In the genomic region with DNA sequence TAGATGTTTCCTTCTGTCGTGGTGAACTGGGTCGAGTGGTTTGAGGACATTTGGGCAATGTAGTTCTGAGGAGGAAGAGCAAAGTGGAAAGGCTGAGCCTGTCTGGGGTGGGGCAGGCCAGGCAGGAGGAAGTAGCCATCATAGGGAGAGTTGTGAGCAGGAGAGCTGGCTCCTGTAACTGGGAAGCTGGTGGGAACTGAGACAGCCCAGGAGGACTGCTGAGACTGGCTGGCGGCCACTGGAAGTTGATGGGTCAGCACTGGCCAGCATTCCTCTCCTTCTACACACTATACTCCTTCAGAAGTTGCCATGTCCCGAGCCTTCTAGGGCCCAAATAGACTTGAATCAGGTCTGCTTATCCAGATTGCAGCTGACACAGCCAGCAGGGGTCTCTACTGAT, we compare ENCODE assay signal across 11 mouse cellular contexts. TPM values are rescaled to one million over a fixed set of nuclear protein-coding genes. Genes with fewer than 3 reads are reported as not detected.
DNase-seq lines count a peak whose midpoint lies in the region; ATAC-seq and TF ChIP-seq lines count a peak whose summit lies in the region.
"Had no signal": no experiment of that assay in that cellular context is flagged by ENCODE, and none has a peak within 500 bp of the region (broad histone marks: within the 10 kb centered on the region; RNA-seq: fewer than 3 reads in every experiment).

No protein-coding gene starts in this region.

- peak overlapping the region; percentile 40; the same call in 1 of the 2 replicates for H3K9ac ChIP-seq in liver, embryonic 12.5 days
- H3K9ac ChIP-seq: forebrain, embryonic 12.5 days had no signal

- peak overlapping the region; percentile 30 for H3K4me2 ChIP-seq in liver, embryonic 12.5 days
- H3K4me2 ChIP-seq: forebrain, embryonic 12.5 days had no signal

- WGBS in spleen, adult 2 months = 44% methylated on average over 4 of the region's 4 CpGs
- WGBS in liver, embryonic 12.5 days (ENCODE audit: insufficient replicate concordance) = 46% methylated on average over 4 of the region's 4 CpGs

- H3K27ac ChIP-seq in spleen, adult 2 months (ENCODE audit: insufficient read depth, low read length) = peak overlapping the region; percentile 20; the same call in 1 of the 2 replicates
- 0 out of 2 replicates have a peak overlapping the region, but pooled peaks have one; percentile 33 for H3K27ac ChIP-seq in liver, embryonic 12.5 days
- H3K27ac ChIP-seq: forebrain, embryonic 12.5 days had no signal

- no peaks in the 10 kb centered on the region for H3K27me3 ChIP-seq in spleen, adult 2 months (ENCODE audit: control insufficient read depth, insufficient read depth, low read length)
- no peaks in the 10 kb centered on the region for H3K27me3 ChIP-seq in liver, embryonic 12.5 days (replicated peaks)
- H3K27me3 ChIP-seq: forebrain, embryonic 12.5 days had no signal

- no peak overlapping the region for H3K4me3 ChIP-seq in spleen, adult 2 months (ENCODE audit: extremely low read depth, insufficient read depth, insufficient read length)
- H3K4me3 ChIP-seq in liver, embryonic 12.5 days = no peak overlapping the region
- H3K4me3 ChIP-seq: forebrain, embryonic 12.5 days had no signal

- TF ChIP-seq CTCF in spleen, adult 2 months (IDR thresholded peaks at IDR 0.05; ENCODE audit: extremely low read depth, insufficient read depth, insufficient read length, insufficient replicate concordance) = no peak

- peak; percentile 24 for DNase-seq in adrenal gland, adult 2 months
- DNase-seq in adrenal gland, postnatal 14 days = no peak
- DNase-seq in spleen, adult 2 months (ENCODE audit: low read depth in 1 of 2, low spot score in 2 of 2) = no peak
- DNase-seq in spleen, adult 18-20 months = no peak
- DNase-seq in ovary, adult 18-20 months (ENCODE audit: low spot score) = no peak
- DNase-seq in adrenal gland, postnatal 10 days = no peak
- DNase-seq in spleen, postnatal 36 days (ENCODE audit: low spot score in 2 of 2) = no peak

- ATAC-seq in liver, embryonic 12.5 days = no peak

- H3K4me1 ChIP-seq in spleen, adult 2 months (ENCODE audit: control insufficient read depth, insufficient read depth, insufficient read length) = peaks cover 4% of the 10 kb centered on the region; the same call in 1 of the 2 replicates
- H3K4me1 ChIP-seq in liver, embryonic 12.5 days = peaks cover 36% of the 10 kb centered on the region

- H3K36me3 ChIP-seq in spleen, adult 2 months (ENCODE audit: control insufficient read depth, insufficient read depth, low read length) = peaks cover 17% of the 10 kb centered on the region
- H3K36me3 ChIP-seq in liver, embryonic 12.5 days = peaks cover 45% of the 10 kb centered on the region

- no peaks in the 10 kb centered on the region for H3K9me3 ChIP-seq in liver, embryonic 12.5 days (replicated peaks)
- H3K9me3 ChIP-seq: forebrain, embryonic 12.5 days had no signal

- TF ChIP-seq POLR2A in spleen, adult 2 months (IDR thresholded peaks at IDR 0.05; ENCODE audit: low read depth, low read length) = no peak

RNA-seq across cellular contexts. Expression of a gene that starts 2.2 kb away (rescaled TPM):
- total RNA-seq in adrenal gland, adult 2 months (2021) = not detected
- not detected in 2 replicates for polyA plus RNA-seq in adrenal gland, adult 2 months (2012; rRNA removed)
- not detected in 2 replicates for total RNA-seq in adrenal gland, postnatal 14 days (2021)
- polyA plus RNA-seq in spleen, adult 2 months (2012; rRNA removed) = 0.07 and 0.15 TPM in 2 replicates
- polyA plus RNA-seq in liver, embryonic 12.5 days (2016; fragmentation: Nextera tagmentation; extraction: Ambion mirVana) = 0.14 and 0.30 TPM in 2 replicates
- under 1 TPM in 1 of 2 experiments, not detected in 1; 0.12 TPM for total RNA-seq in adrenal gland, postnatal 10 days (2021)
- total RNA-seq: adrenal gland, postnatal 36 days; layer of hippocampus, postnatal 25 days had no signal

RNA-seq across cellular contexts. Expression of a gene that starts 2.7 kb away (rescaled TPM):
- 100 to 1,000 TPM; 106 to 131 TPM for total RNA-seq in adrenal gland, adult 2 months (2021)
- 298 TPM in 2 replicates for polyA plus RNA-seq in adrenal gland, adult 2 months (2012; rRNA removed)
- total RNA-seq in adrenal gland, postnatal 14 days (2021) = 116 and 118 TPM in 2 replicates
- polyA plus RNA-seq in spleen, adult 2 months (2012; rRNA removed) = 117 and 136 TPM in 2 replicates
- polyA plus RNA-seq in liver, embryonic 12.5 days (2016; fragmentation: Nextera tagmentation; extraction: Ambion mirVana) = 82.3 and 82.5 TPM in 2 replicates
- 100 to 1,000 TPM; 116 to 126 TPM for total RNA-seq in adrenal gland, postnatal 10 days (2021)

RNA-seq across cellular contexts. Expression of a gene that starts 25.3 kb away (rescaled TPM):
- 10 to 100 TPM; 11.7 to 17.3 TPM for total RNA-seq in adrenal gland, adult 2 months (2021)
- 9.4 and 10.3 TPM in 2 replicates for polyA plus RNA-seq in adrenal gland, adult 2 months (2012; rRNA removed)
- 6.0 and 7.3 TPM in 2 replicates for total RNA-seq in adrenal gland, postnatal 14 days (2021)
- 2.5 and 2.8 TPM in 2 replicates for polyA plus RNA-seq in spleen, adult 2 months (2012; rRNA removed)
- polyA plus RNA-seq in liver, embryonic 12.5 days (2016; fragmentation: Nextera tagmentation; extraction: Ambion mirVana) = 2.8 and 3.6 TPM in 2 replicates
- 1 to 10 TPM; 8.4 TPM for total RNA-seq in adrenal gland, postnatal 10 days (2021)

RNA-seq across cellular contexts. Expression of a gene that starts 25.5 kb away (rescaled TPM):
- total RNA-seq in adrenal gland, adult 2 months (2021) = 100 to 1,000 TPM; 167 to 176 TPM
- 89.3 and 96.6 TPM in 2 replicates for polyA plus RNA-seq in adrenal gland, adult 2 months (2012; rRNA removed)
- total RNA-seq in adrenal gland, postnatal 14 days (2021) = 154 and 164 TPM in 2 replicates
- 89.8 and 96.9 TPM in 2 replicates for polyA plus RNA-seq in spleen, adult 2 months (2012; rRNA removed)
- polyA plus RNA-seq in liver, embryonic 12.5 days (2016; fragmentation: Nextera tagmentation; extraction: Ambion mirVana) = 48.7 and 53.0 TPM in 2 replicates
- 100 to 1,000 TPM; 117 to 151 TPM for total RNA-seq in adrenal gland, postnatal 10 days (2021)

RNA-seq across cellular contexts. Expression of a gene that starts 37.8 kb away (rescaled TPM):
- 10 to 100 TPM in 1 of 2 experiments, under 1 TPM in 1; 0.86 to 22.0 TPM for total RNA-seq in adrenal gland, adult 2 months (2021)
- 1.3 and 2.6 TPM in 2 replicates for polyA plus RNA-seq in adrenal gland, adult 2 months (2012; rRNA removed)
- 2.6 and 3.0 TPM in 2 replicates for total RNA-seq in adrenal gland, postnatal 14 days (2021)
- 0.51 and 0.76 TPM in 2 replicates for polyA plus RNA-seq in spleen, adult 2 months (2012; rRNA removed)
- 0.50 and 0.70 TPM in 2 replicates for polyA plus RNA-seq in liver, embryonic 12.5 days (2016; fragmentation: Nextera tagmentation; extraction: Ambion mirVana)
- 1 to 10 TPM; 1.7 to 2.3 TPM for total RNA-seq in adrenal gland, postnatal 10 days (2021)
